ENCODE assay signal across 11 mouse cellular contexts in the genomic region with DNA sequence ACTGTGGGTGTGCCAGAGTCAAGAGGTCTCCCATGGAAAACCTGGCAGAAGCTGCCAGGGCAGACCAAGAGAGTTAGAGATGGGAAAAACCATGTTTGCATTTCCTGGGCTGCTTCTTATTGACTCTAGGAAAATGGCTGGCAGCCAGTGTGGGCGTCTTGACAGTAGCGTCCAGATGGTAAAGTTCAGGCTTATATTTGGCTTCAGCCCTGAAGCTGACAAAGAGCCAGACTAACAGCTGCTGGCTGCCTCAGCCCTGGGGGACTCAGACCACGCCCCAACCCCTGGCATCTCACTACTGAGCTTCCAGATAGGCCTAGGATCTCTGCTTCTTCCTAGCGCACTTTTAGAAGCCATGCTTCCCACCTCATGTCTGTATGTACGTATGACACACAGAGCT.
DNase-seq lines count a peak whose midpoint lies in the region; ATAC-seq and TF ChIP-seq lines count a peak whose summit lies in the region.
"Had no signal": no experiment of that assay in that cellular context is flagged by ENCODE, and none has a peak within 500 bp of the region (broad histone marks: within the 10 kb centered on the region; RNA-seq: fewer than 3 reads in every experiment).

No protein-coding gene starts in this region.

- H3K9me3 ChIP-seq in intestine, embryonic 14.5 days (ENCODE audit: control insufficient read depth, low read length): no peaks in the 10 kb centered on the region
- no peaks in the 10 kb centered on the region for H3K9me3 ChIP-seq in intestine, postnatal 0 days (ENCODE audit: control insufficient read depth)
- H3K9me3 ChIP-seq: embryonic facial prominence, embryonic 13.5 days; liver, embryonic 13.5 days had no signal

- H3K36me3 ChIP-seq in intestine, embryonic 14.5 days (ENCODE audit: control insufficient read depth, insufficient read depth, low read length): no peaks in the 10 kb centered on the region
- H3K36me3 ChIP-seq in intestine, postnatal 0 days (ENCODE audit: control insufficient read depth, insufficient read depth): no peaks in the 10 kb centered on the region
- H3K36me3 ChIP-seq: embryonic facial prominence, embryonic 13.5 days; liver, embryonic 13.5 days had no signal

- WGBS in intestine, embryonic 14.5 days: 52% methylated on average over 5 of the region's 5 CpGs
- WGBS in intestine, postnatal 0 days: 44% methylated on average over 5 of the region's 5 CpGs

- 0 out of 2 replicates have a peak, but pooled peaks have one; percentile 65 for ATAC-seq in intestine, embryonic 14.5 days (replicated peaks; ENCODE audit: low FRiP score, low TSS enrichment, low read depth)
- ATAC-seq in intestine, postnatal 0 days: no peak
- ATAC-seq: Patski had no signal

- H3K27ac ChIP-seq in intestine, embryonic 14.5 days (ENCODE audit: low read depth): no peak overlapping the region
- H3K27ac ChIP-seq in intestine, postnatal 0 days (ENCODE audit: low read depth, low read length): no peak overlapping the region
- H3K27ac ChIP-seq: embryonic facial prominence, embryonic 13.5 days; liver, embryonic 13.5 days had no signal

- DNase-seq in intestine, embryonic 14.5 days (ENCODE audit: low spot score): no peak
- peak; percentile 46 for DNase-seq in adipocyte (ENCODE audit: low spot score)
- DNase-seq in frontal cortex, postnatal 36 days (ENCODE audit: low spot score in 2 of 2): peak; percentile 54 to 66
- peak; percentile 7 to 18 for DNase-seq in kidney, adult 8-10 months
- DNase-seq in lung, postnatal 10 days: peak; percentile 89
- DNase-seq in thymus, postnatal 14 days: no peak
- no peak for DNase-seq in thymus, postnatal 10 days (ENCODE audit: low spot score in 2 of 2)
- DNase-seq: liver, embryonic 13.5 days had no signal

- no peak overlapping the region for H3K4me2 ChIP-seq in intestine, embryonic 14.5 days (ENCODE audit: low read length)
- H3K4me2 ChIP-seq in intestine, postnatal 0 days (replicated peaks; ENCODE audit: low read depth): no peak overlapping the region
- H3K4me2 ChIP-seq: embryonic facial prominence, embryonic 13.5 days; liver, embryonic 13.5 days had no signal

- H3K9ac ChIP-seq in intestine, embryonic 14.5 days (ENCODE audit: low read length): no peak overlapping the region
- H3K9ac ChIP-seq in intestine, postnatal 0 days (ENCODE audit: low read depth, low read length): no peak overlapping the region
- H3K9ac ChIP-seq: embryonic facial prominence, embryonic 13.5 days; liver, embryonic 13.5 days had no signal

- 0 out of 2 replicates have a peak, but pooled peaks cover 2% of the 10 kb centered on the region for H3K27me3 ChIP-seq in intestine, embryonic 14.5 days (replicated peaks; ENCODE audit: control insufficient read depth, insufficient read depth, low read length)
- H3K27me3 ChIP-seq in intestine, postnatal 0 days (replicated peaks; ENCODE audit: control insufficient read depth, insufficient read depth, low read length): no peaks in the 10 kb centered on the region
- H3K27me3 ChIP-seq: Patski had no signal

- TF ChIP-seq CTCF in intestine, postnatal 0 days (IDR thresholded peaks at IDR 0.05; ENCODE audit: low read depth): no peak

- peaks cover 6% of the 10 kb centered on the region; the same call in 1 of the 2 replicates for H3K4me1 ChIP-seq in intestine, embryonic 14.5 days (replicated peaks; ENCODE audit: control insufficient read depth, insufficient read depth, low read length)
- H3K4me1 ChIP-seq in intestine, postnatal 0 days (replicated peaks; ENCODE audit: control insufficient read depth, insufficient read depth, low read length): no peaks in the 10 kb centered on the region

- H3K4me3 ChIP-seq in intestine, embryonic 14.5 days (ENCODE audit: low read depth, low read length): no peak overlapping the region
- H3K4me3 ChIP-seq in intestine, postnatal 0 days (ENCODE audit: low read depth, low read length): no peak overlapping the region
- H3K4me3 ChIP-seq: embryonic facial prominence, embryonic 13.5 days; liver, embryonic 13.5 days had no signal

Comparison
In these comparisons a context has a peak if more than half of its experiments do, and no peak if none do; other contexts are left out.
1. DNase-seq: peak in adipocyte (single experiment), frontal cortex, postnatal 36 days (2 of 2), kidney, adult 8-10 months (2 of 2) and lung, postnatal 10 days (single experiment); none in intestine, embryonic 14.5 days (single experiment), thymus, postnatal 14 days (single experiment) and thymus, postnatal 10 days (0 of 2).